Mouse (Mus musculus) bone marrow, adult 2 months (tissue): ENCODE measurements around the gene Zbtb41.

Experiments
- CTCF ChIP-seq: fragments of 200-500 bp; IDR thresholded peaks from 2 replicates; pipeline ENCODE4 v1.5.1; 2011; ENCODE audit warnings: low read length, control low read depth; ENCODE audit not compliant: control insufficient read depth, insufficient read depth
- POLR2A ChIP-seq: fragments of 200-500 bp; IDR thresholded peaks from 2 replicates; pipeline ENCODE4 v1.6.1; 2011; ENCODE audit warnings: low read depth, mild to moderate bottlenecking, control low read depth, low read length, borderline replicate concordance; ENCODE audit not compliant: control insufficient read depth

GRCm38 (mm10) chr1:139405766-139406165 lies 16.3 kb upstream of the Zbtb41 start:
- TF ChIP-seq POLR2A (no peak), CTCF (no peak)
